Mouse (Mus musculus) adrenal gland, postnatal 0 days (tissue): ENCODE data around the gene Hivep2. TPM values are rescaled to one million over a fixed set of nuclear protein-coding genes. Genes with fewer than 3 reads are reported as not detected.

ENCODE experiments used
- polyA plus RNA-seq: library from polyadenylated mRNA; unstranded; fragments of >200 nt; fragmentation: Nextera tagmentation; extraction: Ambion mirVana; gene quantifications from 2 replicates; pipeline ENCODE4 v1.2.1, GENCODE M21; 2015

Gene Hivep2
- 5.6 and 5.8 TPM in 2 replicates for polyA plus RNA-seq

GRCm38 (mm10) chr10:13965974-13966829, at the start of gene Hivep2:
Hivep2 (plus strand) TSS chr10:13966075.

Other genes with a start within 250 kb of the Hivep2 start
- gene Aig1, start 97.1 kb upstream of the Hivep2 start, polyA plus RNA-seq, result 31.0 and 36.9 TPM in 2 replicates